Mouse (Mus musculus) MN1 (cell line): ENCODE data around the gene Dnajb13.
A peak's percentile ranks its signal among the peaks of the same experiment; 100 is the strongest.

Source experiments
- DNase-seq: peaks from one replicate; pipeline ENCODE4 v3.0.0-alpha.2; 2016; ENCODE audit warnings: low spot score

Gene Dnajb13

GRCm38 (mm10) chr7:100508670-100509069, 6.1 kb downstream of the Dnajb13 start:
- no peak for DNase-seq

GRCm38 (mm10) chr7:100506494-100506893, 8.3 kb downstream of the Dnajb13 start:
- no peak for DNase-seq

- DNase-seq = no peak
Observed at GRCm38 (mm10) chr7:100504740-100505487, 9.8 kb downstream of the Dnajb13 start.

GRCm38 (mm10) chr7:100503076-100503475, 11.7 kb downstream of the Dnajb13 start:
- DNase-seq = no peak

GRCm38 (mm10) chr7:100502374-100502922, 12.3 kb downstream of the Dnajb13 start:
- no peak for DNase-seq

GRCm38 (mm10) chr7:100501844-100502373, 12.9 kb downstream of the Dnajb13 start:
- DNase-seq = no peak

GRCm38 (mm10) chr7:100501027-100501843, 13.5 kb downstream of the Dnajb13 start:
- no peak for DNase-seq

GRCm38 (mm10) chr7:100500276-100500977, 14.3 kb downstream of the Dnajb13 start:
- peak; percentile 58 for DNase-seq

GRCm38 (mm10) chr7:100499465-100499864, 15.3 kb downstream of the Dnajb13 start:
- no peak for DNase-seq

- no peak for DNase-seq
Observed at GRCm38 (mm10) chr7:100497982-100498381, 16.8 kb downstream of the Dnajb13 start.

- DNase-seq = no peak
Observed at GRCm38 (mm10) chr7:100497402-100497801, 17.4 kb downstream of the Dnajb13 start.

- DNase-seq = no peak
Observed at GRCm38 (mm10) chr7:100496791-100497190, 18.0 kb downstream of the Dnajb13 start.

GRCm38 (mm10) chr7:100496371-100496770, 18.4 kb downstream of the Dnajb13 start:
- DNase-seq = no peak

GRCm38 (mm10) chr7:100495581-100496251, 19.0 kb downstream of the Dnajb13 start:
- DNase-seq = peak; percentile 92

GRCm38 (mm10) chr7:100495042-100495441, 19.7 kb downstream of the Dnajb13 start:
- no peak for DNase-seq

GRCm38 (mm10) chr7:100494415-100494831, 20.3 kb downstream of the Dnajb13 start:
- DNase-seq = peak; percentile 50

GRCm38 (mm10) chr7:100493484-100494414, 21.0 kb downstream of the Dnajb13 start:
- peak; percentile 89 for DNase-seq

GRCm38 (mm10) chr7:100493117-100493483, 21.7 kb downstream of the Dnajb13 start, which contains the start of gene Ucp2:
TSS of gene Ucp2 (plus strand) at chr7:100493337.
- DNase-seq = peak; percentile 92

GRCm38 (mm10) chr7:100492391-100493116, 22.2 kb downstream of the Dnajb13 start:
- no peak for DNase-seq
